Mouse (Mus musculus) megakaryocyte, adult 5-6 weeks (primary cell): ENCODE measurements around the gene Col5a3. TPM values are rescaled to one million over a fixed set of nuclear protein-coding genes. Genes with fewer than 3 reads are reported as not detected.

Experiments used
- total RNA-seq, 2 experiments: library from RNA; stranded (forward) in 1 of 2; stranded (reverse) in 1 of 2; fragments of 153-499, 151-499 nt in 1 of 2; fragments of 221-1000, 200-1000 nt in 1 of 2; gene quantifications; 2 replicates each; pipeline versions ENCODE4 v1.2.3 to v1.2.4; 2015 to 2017

The Col5a3 gene
- total RNA-seq, 2 experiments from 2014 or later, result 0.04 to 0.11 TPM

Other genes starting within 250 kb of the Col5a3 start
- gene Zfp846, start 233.8 kb downstream of the Col5a3 start, total RNA-seq (2015), result 11.7 and 12.8 TPM in 2 replicates
- 7.0 and 8.0 TPM in 2 replicates for gene Zfp846, start 233.8 kb downstream of the Col5a3 start, total RNA-seq (2017)
- gene Ubl5, start 172.2 kb downstream of the Col5a3 start, total RNA-seq (2015), result 455 and 486 TPM in 2 replicates
- gene Ubl5, start 172.2 kb downstream of the Col5a3 start, total RNA-seq (2017), result 123 and 127 TPM in 2 replicates
- gene Fbxl12, start 170.3 kb downstream of the Col5a3 start, total RNA-seq (2015), result 14.4 and 20.1 TPM in 2 replicates
- gene Fbxl12, start 170.3 kb downstream of the Col5a3 start, total RNA-seq (2017), result 4.1 and 4.5 TPM in 2 replicates
- gene Pin1, start 163.0 kb downstream of the Col5a3 start, total RNA-seq (2015), result 10.2 and 10.6 TPM in 2 replicates
- 7.5 and 9.8 TPM in 2 replicates for gene Pin1, start 163.0 kb downstream of the Col5a3 start, total RNA-seq (2017)
- not detected in 2 replicates for gene Olfm2, start 68.7 kb downstream of the Col5a3 start, total RNA-seq (2015)
- gene Olfm2, start 68.7 kb downstream of the Col5a3 start, total RNA-seq (2017), result not detected in 2 replicates
- not detected in 2 replicates for gene Rdh8, start 3.4 kb upstream of the Col5a3 start, total RNA-seq (2015)
- not detected in 2 replicates for gene Rdh8, start 3.4 kb upstream of the Col5a3 start, total RNA-seq (2017)
- gene A230050P20Rik, start 53.6 kb upstream of the Col5a3 start, total RNA-seq (2015), result 1.5 and 2.3 TPM in 2 replicates
- 1.4 and 2.6 TPM in 2 replicates for gene A230050P20Rik, start 53.6 kb upstream of the Col5a3 start, total RNA-seq (2017)
- 0.62 and 1.3 TPM in 2 replicates for gene Angptl6, start 64.7 kb upstream of the Col5a3 start, total RNA-seq (2015)
- 0.11 and 0.57 TPM in 2 replicates for gene Angptl6, start 64.7 kb upstream of the Col5a3 start, total RNA-seq (2017)
- gene Ppan, start 73.1 kb upstream of the Col5a3 start, total RNA-seq (2015), result 5.7 and 7.8 TPM in 2 replicates
- gene Ppan, start 73.1 kb upstream of the Col5a3 start, total RNA-seq (2017), result 27.5 and 32.2 TPM in 2 replicates
- 88.4 and 102 TPM in 2 replicates for gene Eif3g, start 83.6 kb upstream of the Col5a3 start, total RNA-seq (2015)
- 79.0 and 80.6 TPM in 2 replicates for gene Eif3g, start 83.6 kb upstream of the Col5a3 start, total RNA-seq (2017)
- 85.4 and 89.6 TPM in 2 replicates for gene Dnmt1, start 144.8 kb upstream of the Col5a3 start, total RNA-seq (2015)
- gene Dnmt1, start 144.8 kb upstream of the Col5a3 start, total RNA-seq (2017), result 165 and 171 TPM in 2 replicates
- 7.5 and 8.9 TPM in 2 replicates for gene S1pr2, start 161.7 kb upstream of the Col5a3 start, total RNA-seq (2015)
- 2.8 and 3.0 TPM in 2 replicates for gene S1pr2, start 161.7 kb upstream of the Col5a3 start, total RNA-seq (2017)
- 47.3 and 63.6 TPM in 2 replicates for gene Mrpl4, start 187.7 kb upstream of the Col5a3 start, total RNA-seq (2015)
- gene Mrpl4, start 187.7 kb upstream of the Col5a3 start, total RNA-seq (2017), result 44.5 and 50.3 TPM in 2 replicates
- gene Icam1, start 200.9 kb upstream of the Col5a3 start, total RNA-seq (2015), result 9.6 and 15.3 TPM in 2 replicates
- 19.5 and 20.5 TPM in 2 replicates for gene Icam1, start 200.9 kb upstream of the Col5a3 start, total RNA-seq (2017)
- 0.91 and 1.1 TPM in 2 replicates for gene Icam4, start 214.3 kb upstream of the Col5a3 start, total RNA-seq (2015)
- gene Icam4, start 214.3 kb upstream of the Col5a3 start, total RNA-seq (2017), result 0.44 and 2.4 TPM in 2 replicates
- not detected in 2 replicates for gene Icam5, start 217.0 kb upstream of the Col5a3 start, total RNA-seq (2015)
- gene Icam5, start 217.0 kb upstream of the Col5a3 start, total RNA-seq (2017), result not detected in 2 replicates